Mouse (Mus musculus) gastrocnemius, adult 2 months (tissue): Measurements from ENCODE around the gene Spn. TPM values are rescaled to one million over a fixed set of nuclear protein-coding genes. Genes with fewer than 3 reads are reported as not detected.
"Not testable (repeated sequence)": the region's sequence is repeated elsewhere in the genome, so short reads cannot be mapped to it uniquely, and the experiment has no call there.

Experiments used
- DNase-seq: peaks from one replicate; pipeline ENCODE4 v3.0.0; 2022
- H3K27ac ChIP-seq: fragments of 200-600 bp; 2 replicates; pipeline ENCODE4 v1.8.1; 2022; ENCODE audit warnings: mild to moderate bottlenecking
- H3K4me3 ChIP-seq: fragments of 200-600 bp; 2 replicates; pipeline ENCODE4 v1.8.1; 2022; ENCODE audit warnings: mild to moderate bottlenecking, moderate library complexity
- CTCF ChIP-seq: fragments of 200-600 bp; IDR thresholded peaks from 2 replicates; pipeline ENCODE4 v1.8.1; 2022; ENCODE audit warnings: antibody characterized with exemption, mild to moderate bottlenecking, moderate library complexity
- intact Hi-C: fragments of 180-260 bp; cut with DNase I; formaldehyde crosslinking; loops from one replicate; pipeline ENCODE4 v1.15.1; 2025
- long read RNA-seq, 2 experiments: library from polyadenylated mRNA; stranded (forward); transcript quantifications; one replicate each; pipeline ENCODE4 v2.0.0; 2021
- total RNA-seq, 2 experiments: library from RNA; stranded (reverse); gene quantifications; 2 replicates each; pipeline ENCODE4 v1.2.3; 2021

Spn gene
- under 1 TPM in 1 of 2 experiments, not detected in 1; 0.17 TPM for total RNA-seq
- long read RNA-seq, experiment 1 = 0 reads
- long read RNA-seq, experiment 2 = 0 reads

- no peak within 1 kb of the TSS for H3K4me3 ChIP-seq
- no peak for TF ChIP-seq CTCF
- intact Hi-C loops = no loop called here
Measured at GRCm38 (mm10) chr7:127137262-127138017, at the start of gene Spn. Gene Spn, minus strand, starts transcription at chr7:127137823.

DNA sequence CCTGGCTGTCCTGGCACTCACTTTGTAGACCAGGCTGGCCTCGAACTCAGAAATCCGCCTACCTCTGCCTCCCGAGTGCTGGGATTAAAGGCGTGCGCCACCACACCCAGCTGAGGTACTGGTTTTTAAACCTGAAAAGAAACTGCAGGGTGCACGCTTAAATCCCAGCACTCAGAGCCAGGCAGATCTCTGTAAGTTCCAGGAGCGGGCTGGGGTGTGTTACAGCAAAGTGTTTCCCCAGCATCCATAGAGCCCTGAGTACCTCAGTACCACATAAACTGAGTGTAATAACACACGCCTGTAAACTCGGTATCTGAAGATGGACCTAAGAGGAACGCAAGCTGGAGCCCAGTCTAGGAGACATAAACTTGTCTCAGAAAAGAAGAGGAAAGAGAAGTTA is 49.7 kb upstream of the Spn start:
- no peak for TF ChIP-seq CTCF
- intact Hi-C loops = no loop called here
- DNase-seq = no peak
- no peak overlapping the region for H3K27ac ChIP-seq
- no peak overlapping the region for H3K4me3 ChIP-seq

More at GRCm38 (mm10) chr7:127137262-127138017, at the start of gene Spn:
- H3K27ac ChIP-seq = no peak within 1 kb of the TSS
- DNase-seq = no peak

DNA sequence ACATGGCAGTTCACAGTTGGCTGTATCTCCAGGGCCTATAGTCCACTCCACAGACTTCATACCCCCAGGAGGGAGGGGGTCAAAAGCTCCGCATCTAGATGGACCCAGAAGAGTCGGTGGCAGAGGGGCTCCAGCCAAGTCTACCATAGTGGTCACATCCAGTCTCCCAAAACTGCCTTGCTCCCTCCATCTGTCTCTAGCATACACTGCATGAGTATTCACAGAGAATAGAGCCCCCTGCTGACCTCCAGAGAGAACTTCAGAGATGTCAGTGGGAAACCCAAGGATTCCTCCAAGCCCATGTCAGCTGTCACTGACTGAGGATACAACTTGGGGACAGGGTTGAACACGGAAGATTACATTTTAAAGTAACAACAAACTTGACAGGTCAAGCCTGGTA is 48.0 kb upstream of the Spn start:
- no peak overlapping the region for H3K27ac ChIP-seq
- H3K4me3 ChIP-seq = no peak overlapping the region
- DNase-seq = no peak
- peak; percentile 53 for TF ChIP-seq CTCF
- intact Hi-C loops = no loop called here

GRCm38 (mm10) chr7:127184720-127185119 is 47.1 kb upstream of the Spn start:
- TF ChIP-seq CTCF = no peak
- intact Hi-C loops = loop anchor here (5.0 kb wide), 2 partner anchors 42 to 62 kb away; partner anchors contain the start of gene Qprt
- H3K27ac ChIP-seq = no peak overlapping the region
- H3K4me3 ChIP-seq = no peak overlapping the region
- no peak for DNase-seq

DNA sequence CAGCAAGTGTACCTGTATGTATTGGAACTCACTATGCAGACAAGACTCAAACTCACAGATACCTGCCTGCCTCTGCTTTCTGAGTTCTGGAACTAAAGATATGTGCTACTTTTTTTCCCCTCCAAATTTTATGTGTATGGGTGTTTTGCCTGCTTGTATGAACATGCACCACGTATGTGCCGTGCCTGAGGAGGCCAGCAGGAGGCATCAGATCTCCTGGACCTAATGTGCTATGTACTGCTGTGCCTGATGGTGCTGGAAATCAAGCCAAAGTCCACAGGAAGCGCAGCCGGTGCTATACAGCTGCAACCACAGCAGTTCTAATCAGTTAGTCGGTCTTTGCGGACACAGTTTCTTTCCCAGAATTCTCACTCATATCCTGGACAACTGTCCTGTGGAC is 46.2 kb upstream of the Spn start:
- intact Hi-C loops = loop anchor here (5.0 kb wide), 2 partner anchors 42 to 62 kb away; partner anchors contain the start of gene Qprt

GRCm38 (mm10) chr7:127183345-127183744 is 45.7 kb upstream of the Spn start:
- TF ChIP-seq CTCF = no peak
- no peak for DNase-seq
- no peak overlapping the region for H3K27ac ChIP-seq
- H3K4me3 ChIP-seq = no peak overlapping the region
- intact Hi-C loops = loop anchor here (5.0 kb wide), 2 partner anchors 41 to 61 kb away; partner anchors contain the start of gene Qprt

More for the DNA sequence above, 46.2 kb upstream of the Spn start:
- Histone ChIP-seq H3K4me3 (no peak overlapping the region), H3K27ac (no peak overlapping the region)
- no peak for DNase-seq
- peak; percentile 32; the same call in 1 of the 2 replicates for TF ChIP-seq CTCF

DNA sequence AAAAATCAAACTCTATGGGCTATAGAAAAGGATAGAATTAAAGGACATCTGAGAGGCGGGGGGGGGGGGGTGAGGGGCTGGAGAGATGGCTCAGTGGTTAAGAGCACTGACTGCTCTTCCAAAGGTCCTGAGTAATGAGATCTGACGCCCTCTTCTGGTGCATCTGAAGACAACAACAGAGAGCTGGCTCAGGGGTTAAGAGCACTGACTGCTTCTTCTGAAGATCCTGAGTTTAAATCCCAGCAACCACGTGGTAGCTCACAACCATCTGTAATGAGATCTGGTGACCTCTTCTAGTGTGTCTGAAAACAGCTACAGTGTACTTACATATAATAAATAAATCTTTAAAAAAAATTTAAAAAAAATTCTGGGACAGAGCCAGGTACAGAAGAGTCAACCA is 44.1 kb upstream of the Spn start:
- not testable (repeated sequence) for H3K4me3 ChIP-seq, H3K27ac ChIP-seq, DNase-seq
- intact Hi-C loops = loop anchor here (5.0 kb wide), 2 partner anchors 39 to 59 kb away; partner anchors contain the start of gene Qprt

GRCm38 (mm10) chr7:127180783-127181182 is 43.2 kb upstream of the Spn start:
- no peak for DNase-seq
- Histone ChIP-seq H3K4me3 (no peak overlapping the region), H3K27ac (no peak overlapping the region)
- TF ChIP-seq CTCF = no peak
- intact Hi-C loops = loop anchor here (5.0 kb wide), 2 partner anchors 38 to 58 kb away; partner anchors contain the start of gene Qprt

DNA sequence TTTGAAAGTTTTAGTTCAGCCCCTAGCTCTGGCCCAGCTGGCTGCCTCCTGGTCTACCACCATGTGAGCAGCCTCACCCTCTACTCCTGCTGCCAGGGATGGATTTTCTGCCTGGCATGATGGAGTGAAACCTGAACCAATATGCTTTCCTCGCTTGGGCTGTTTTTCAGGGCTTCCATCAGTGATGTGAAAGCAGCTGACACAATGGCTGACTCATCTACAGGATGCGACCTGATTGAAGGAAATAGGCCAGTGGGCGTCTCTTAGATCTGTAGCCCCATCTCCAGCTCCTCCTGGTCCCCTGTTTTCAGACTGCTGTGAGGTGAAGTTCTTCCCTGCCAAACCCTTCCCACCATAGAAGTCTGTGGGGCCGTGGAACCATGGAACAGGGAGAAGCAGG is 39.3 kb upstream of the Spn start:
- H3K4me3 ChIP-seq = no peak overlapping the region
- H3K27ac ChIP-seq = no peak overlapping the region
- TF ChIP-seq CTCF = no peak
- intact Hi-C loops = no loop called here
- DNase-seq = no peak

DNA sequence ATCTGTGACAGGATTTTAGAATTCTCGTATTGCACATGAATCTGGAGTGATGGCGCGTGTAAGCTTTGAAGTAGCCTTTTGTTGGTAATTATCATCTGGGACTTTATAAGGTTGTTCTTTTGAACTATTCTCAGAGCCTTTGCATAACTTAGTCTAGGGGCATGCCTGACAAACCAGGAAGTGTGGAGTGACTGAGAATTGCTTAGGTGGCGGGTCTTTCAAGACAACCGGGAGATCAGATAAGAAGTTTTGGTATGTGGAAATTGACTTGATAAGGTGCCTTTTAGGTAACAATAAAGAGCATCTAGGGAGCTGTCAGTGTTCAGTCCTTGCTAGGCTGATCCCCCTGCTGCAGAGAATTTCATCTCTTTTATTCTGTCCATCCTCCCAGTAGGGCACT is 28.9 kb upstream of the Spn start:
- intact Hi-C loops = no loop called here
- no peak for DNase-seq
- Histone ChIP-seq H3K4me3 (no peak overlapping the region), H3K27ac (no peak overlapping the region)
- TF ChIP-seq CTCF = no peak

DNA sequence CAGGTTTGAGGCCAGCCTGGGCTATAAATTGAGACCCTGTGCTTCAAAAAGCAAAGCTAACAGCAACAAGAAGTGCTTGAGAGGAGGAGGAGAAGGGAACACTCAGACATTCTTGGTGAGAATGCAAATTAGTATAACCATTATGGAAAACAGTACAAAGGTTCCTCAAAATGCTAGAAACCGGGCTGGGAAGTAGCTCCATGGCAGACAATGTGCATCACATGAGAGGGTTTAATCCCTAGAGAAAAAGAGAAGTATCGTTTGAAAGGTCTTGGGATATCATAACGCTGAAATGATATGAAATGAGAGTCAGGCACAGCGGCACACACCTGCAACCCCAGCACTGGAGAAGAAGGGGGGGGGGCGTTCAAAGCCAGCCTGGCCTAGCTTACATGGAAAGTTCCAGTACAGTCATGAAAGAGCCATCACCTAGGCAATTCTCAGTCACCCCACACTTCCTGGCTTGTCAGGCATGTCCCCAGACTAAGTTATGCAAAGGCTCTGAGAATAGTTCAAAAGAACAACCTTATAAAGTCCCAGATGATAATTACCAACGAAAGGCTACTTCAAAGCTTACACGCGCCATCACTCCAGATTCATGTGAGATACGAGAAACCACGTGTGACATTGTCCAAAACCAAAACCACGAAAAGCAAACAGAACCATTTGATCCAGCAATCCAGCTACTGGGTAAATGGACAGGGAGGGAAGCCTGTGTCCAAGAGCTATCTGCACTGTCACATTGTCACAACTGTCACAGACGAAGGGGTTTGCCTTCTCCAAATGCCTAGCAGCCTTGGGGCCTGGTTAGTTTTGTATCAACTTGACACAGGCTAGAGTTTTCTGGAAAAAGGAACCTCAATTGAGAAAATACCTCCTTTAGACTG is 28.2 kb upstream of the Spn start:
- no peak overlapping the region for H3K27ac ChIP-seq
- no peak for TF ChIP-seq CTCF
- intact Hi-C loops = no loop called here
- no peak for DNase-seq
- no peak overlapping the region for H3K4me3 ChIP-seq

DNA sequence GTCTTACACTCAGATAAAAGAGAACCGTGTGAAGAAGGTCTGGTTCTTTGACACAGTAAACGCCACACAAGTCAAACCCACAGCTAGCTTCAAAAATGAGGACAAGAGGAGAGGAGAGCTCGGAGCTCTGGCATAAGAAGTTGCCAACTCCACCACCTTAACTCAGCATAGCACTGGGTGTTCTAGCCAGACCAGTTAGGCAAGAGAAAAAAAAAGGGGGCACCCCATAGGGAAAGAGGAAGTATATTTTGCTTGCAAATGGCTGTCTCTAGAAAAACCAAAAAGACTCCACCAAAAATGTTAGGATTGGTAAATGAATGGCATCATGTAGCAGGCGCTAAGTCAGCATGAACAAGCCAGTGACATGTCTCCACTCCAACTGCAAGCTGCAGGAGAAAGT is 26.4 kb upstream of the Spn start:
- DNase-seq = no peak
- no peak for TF ChIP-seq CTCF
- Histone ChIP-seq H3K4me3 (no peak overlapping the region), H3K27ac (no peak overlapping the region)
- intact Hi-C loops = no loop called here

GRCm38 (mm10) chr7:127162546-127162945 is 24.9 kb upstream of the Spn start:
- no peak for TF ChIP-seq CTCF
- no peak overlapping the region for H3K27ac ChIP-seq

More at GRCm38 (mm10) chr7:127162546-127162945, 24.9 kb upstream of the Spn start:
- H3K4me3 ChIP-seq = no peak overlapping the region
- no peak for DNase-seq
- intact Hi-C loops = no loop called here
